Mouse (Mus musculus) CD4-positive naive resting alpha-beta T cell, adult 76 days (primary cell): ENCODE data around the gene Arxes2. TPM values are rescaled to one million over a fixed set of nuclear protein-coding genes. Genes with fewer than 3 reads are reported as not detected.

ENCODE experiments used
- total RNA-seq: library from RNA; stranded (reverse); gene quantifications from one replicate; pipeline ENCODE4 v1.2.4, GENCODE M21; 2023

Arxes2 gene
- total RNA-seq: 3.7 TPM

GRCm38 (mm10) chrX:135993664-135994119 is at the start of gene Arxes2:
Gene Arxes2, plus strand, starts transcription at chrX:135993824.

GRCm38 (mm10) chrX:136032799-136033763 is 39.5 kb downstream of the Arxes2 start, which contains the start of gene Arxes1:
Gene Arxes1, plus strand, starts transcription at chrX:136033367.

Other genes with a start within 250 kb of the Arxes2 start
- 19.6 TPM for gene Bhlhb9, start 196.2 kb upstream of the Arxes2 start, total RNA-seq
- gene Gprasp2, start 154.8 kb upstream of the Arxes2 start, total RNA-seq: 28.6 TPM
- not detected for gene Arxes1, start 39.5 kb downstream of the Arxes2 start, total RNA-seq
- gene Bex2, start 74.4 kb downstream of the Arxes2 start, total RNA-seq: 3.1 TPM
- not detected for gene Nxf3, start 91.4 kb downstream of the Arxes2 start, total RNA-seq
- not detected for gene Bex4, start 145.2 kb downstream of the Arxes2 start, total RNA-seq
- not detected for gene Tceal8, start 178.5 kb downstream of the Arxes2 start, total RNA-seq
- not detected for gene Tceal5, start 210.1 kb downstream of the Arxes2 start, total RNA-seq
- not detected for gene Tceal7, start 221.0 kb downstream of the Arxes2 start, total RNA-seq
- 1.8 TPM for gene Bex1, start 221.7 kb downstream of the Arxes2 start, total RNA-seq